Comparison of ENCODE assay signal across 8 mouse cellular contexts in genomic region chrX:101640194-101641160, GRCm38 (mm10). TPM values are rescaled to one million over a fixed set of nuclear protein-coding genes. Genes with fewer than 3 reads are reported as not detected.
A peak's percentile ranks its signal among the peaks of the same experiment; 100 is the strongest.
DNase-seq lines count a peak whose midpoint lies in the region; ATAC-seq lines count a peak whose summit lies in the region.

No protein-coding gene starts in this region.

- H3K4me3 ChIP-seq in intestine, embryonic 15.5 days (replicated peaks): peak overlapping the region; percentile 58
- H3K4me3 ChIP-seq in limb, embryonic 12.5 days (replicated peaks): peak overlapping the region; percentile 64
- peak overlapping the region; percentile 67 for H3K4me3 ChIP-seq in midbrain, embryonic 13.5 days (replicated peaks)

- H3K9ac ChIP-seq in intestine, embryonic 15.5 days: peak overlapping the region; percentile 65
- H3K9ac ChIP-seq in limb, embryonic 12.5 days (replicated peaks): peak overlapping the region; percentile 82
- peak overlapping the region; percentile 84 for H3K9ac ChIP-seq in midbrain, embryonic 13.5 days (replicated peaks)

- peak; percentile 23 for DNase-seq in layer of hippocampus, adult 11-12 months (ENCODE audit: low spot score)
- no peak for DNase-seq in layer of hippocampus, adult 9-10 months (ENCODE audit: low spot score)
- DNase-seq in cerebellum, postnatal 36 days: peak; percentile 22 to 33
- DNase-seq in gastrocnemius, postnatal 14 days: peak; percentile 26
- peak; percentile 13 to 26 for DNase-seq in spleen, adult 18-20 months

- 18% methylated on average over 45 of the region's 45 CpGs for WGBS in intestine, embryonic 15.5 days
- 17% methylated on average over 45 of the region's 45 CpGs for WGBS in limb, embryonic 12.5 days
- 20% methylated on average over 45 of the region's 45 CpGs for WGBS in midbrain, embryonic 13.5 days

- H3K4me1 ChIP-seq in intestine, embryonic 15.5 days (replicated peaks): no peaks in the 10 kb centered on the region
- 0 out of 2 replicates have a peak, but pooled peaks cover 5% of the 10 kb centered on the region for H3K4me1 ChIP-seq in limb, embryonic 12.5 days (replicated peaks)
- H3K4me1 ChIP-seq in midbrain, embryonic 13.5 days (replicated peaks): peaks cover 12% of the 10 kb centered on the region

- H3K27ac ChIP-seq in intestine, embryonic 15.5 days: peak overlapping the region; percentile 59
- peak overlapping the region; percentile 89 for H3K27ac ChIP-seq in limb, embryonic 12.5 days
- peak overlapping the region; percentile 86 for H3K27ac ChIP-seq in midbrain, embryonic 13.5 days

- H3K27me3 ChIP-seq in intestine, embryonic 15.5 days (replicated peaks): no peaks in the 10 kb centered on the region
- peaks cover 40% of the 10 kb centered on the region for H3K27me3 ChIP-seq in limb, embryonic 12.5 days
- peaks cover 7% of the 10 kb centered on the region; the same call in 1 of the 2 replicates for H3K27me3 ChIP-seq in midbrain, embryonic 13.5 days

- peak overlapping the region; percentile 49 for H3K4me2 ChIP-seq in intestine, embryonic 15.5 days (replicated peaks)
- H3K4me2 ChIP-seq in limb, embryonic 12.5 days: peak overlapping the region; percentile 63
- peak overlapping the region; percentile 67 for H3K4me2 ChIP-seq in midbrain, embryonic 13.5 days (replicated peaks)

- peak; percentile 60 for ATAC-seq in intestine, embryonic 15.5 days
- peak; percentile 52; the same call in 1 of the 2 replicates for ATAC-seq in limb, embryonic 12.5 days (ENCODE audit: insufficient number of reproducible peaks, insufficient read depth, low FRiP score, low TSS enrichment, low read depth)
- ATAC-seq in midbrain, embryonic 13.5 days: peak; percentile 69

- H3K9me3 ChIP-seq in intestine, embryonic 15.5 days: no peaks in the 10 kb centered on the region
- no peaks in the 10 kb centered on the region for H3K9me3 ChIP-seq in limb, embryonic 12.5 days
- H3K9me3 ChIP-seq in midbrain, embryonic 13.5 days: no peaks in the 10 kb centered on the region

- no peaks in the 10 kb centered on the region for H3K36me3 ChIP-seq in intestine, embryonic 15.5 days
- peaks cover 7% of the 10 kb centered on the region; the same call in 1 of the 2 replicates for H3K36me3 ChIP-seq in limb, embryonic 12.5 days
- H3K36me3 ChIP-seq in midbrain, embryonic 13.5 days: no peaks in the 10 kb centered on the region

- intact Hi-C loops in gastrocnemius, postnatal 14 days (cut with DNase I; ENCODE audit: low total_unique reads): no loop called here

RNA-seq across cellular contexts. Expression of gene Ogt, which starts 0.6 kb away (rescaled TPM):
- 10 to 100 TPM; 49.0 to 56.9 TPM for total RNA-seq in gastrocnemius, postnatal 14 days (2021)
- 111 and 117 TPM in 2 replicates for polyA plus RNA-seq in intestine, embryonic 15.5 days (2015; fragmentation: Nextera tagmentation; extraction: Ambion mirVana)
- polyA plus RNA-seq in limb, embryonic 12.5 days (2016; fragmentation: Nextera tagmentation; extraction: Ambion mirVana): 158 and 173 TPM in 2 replicates
- 215 and 233 TPM in 2 replicates for polyA plus RNA-seq in midbrain, embryonic 13.5 days (2015; fragmentation: Nextera tagmentation; extraction: Ambion mirVana)
